Mouse (Mus musculus) heart, embryonic 13.5 days (tissue): ENCODE measurements around the gene Dnah11. TPM values are rescaled to one million over a fixed set of nuclear protein-coding genes. Genes with fewer than 3 reads are reported as not detected.
A peak's percentile ranks its signal among the peaks of the same experiment; 100 is the strongest.

Experiments used
- ATAC-seq: fragments of 200-750 bp; cut with Nextera tagmentation; 2 replicates; pipeline ENCODE4 v1.8.0; 2017; ENCODE audit warnings: moderate TSS enrichment; ENCODE audit not compliant: insufficient number of reproducible peaks, low FRiP score, low TSS enrichment; ENCODE audit errors: extremely low read depth
- H3K27ac ChIP-seq: fragments of 300-500 bp; sonication (generic); replicated peaks from 2 replicates; pipeline ENCODE4 v1.5.1; 2015; ENCODE audit warnings: moderate library complexity, mild to moderate bottlenecking, inconsistent platforms
- H3K27me3 ChIP-seq: fragments of 300-500 bp; sonication (generic); replicated peaks from 2 replicates; pipeline ENCODE4 v1.6.1; 2015; ENCODE audit warnings: mild to moderate bottlenecking, inconsistent platforms
- H3K36me3 ChIP-seq: fragments of 300-500 bp; sonication (generic); 2 replicates; pipeline ENCODE4 v1.6.1; 2015; ENCODE audit warnings: mild to moderate bottlenecking, inconsistent platforms
- H3K4me1 ChIP-seq: fragments of 300-500 bp; sonication (generic); 2 replicates; pipeline ENCODE4 v1.6.1; 2015; ENCODE audit warnings: inconsistent platforms
- H3K4me2 ChIP-seq: fragments of 300-500 bp; sonication (generic); 2 replicates; pipeline ENCODE4 v1.6.1; 2015; ENCODE audit warnings: inconsistent platforms, mild to moderate bottlenecking, moderate library complexity
- H3K4me3 ChIP-seq: fragments of 300-500 bp; sonication (generic); 2 replicates; pipeline ENCODE4 v1.5.1; 2015; ENCODE audit warnings: moderate library complexity, mild to moderate bottlenecking, inconsistent platforms
- H3K9ac ChIP-seq: fragments of 300-500 bp; sonication (generic); 2 replicates; pipeline ENCODE4 v1.6.1; 2015; ENCODE audit warnings: inconsistent platforms, mild to moderate bottlenecking, moderate library complexity
- H3K9me3 ChIP-seq: fragments of 300-500 bp; sonication (generic); 2 replicates; pipeline ENCODE4 v1.6.1; 2016; ENCODE audit warnings: inconsistent platforms
- WGBS: fragments of 180-500 bp; shearing (Covaris S2); methylation state at CpG from one replicate; pipeline ENCODE4 v1.1.7; 2015; ENCODE audit warnings: mixed read lengths; 5-methylcytosine and 5-hydroxymethylcytosine counted together
- polyA plus RNA-seq: library from polyadenylated mRNA; unstranded; fragments of >200 nt; fragmentation: Nextera tagmentation; extraction: Ambion mirVana; gene quantifications from 2 replicates; pipeline ENCODE4 v1.2.1, GENCODE M21; 2015

Dnah11 gene
- polyA plus RNA-seq, 1 experiment from 2014 or later = not detected

GRCm38 (mm10) chr12:118085291-118085690 is 113.6 kb downstream of the Dnah11 start:
- H3K27me3 ChIP-seq = 0 out of 2 replicates have a peak, but pooled peaks cover 5% of the 10 kb centered on the region

GRCm38 (mm10) chr12:118084806-118085205 is 114.0 kb downstream of the Dnah11 start:
- ATAC-seq = no peak
- 70% methylated on average over 3 of the region's 3 CpGs for WGBS
- 0 out of 2 replicates have a peak, but pooled peaks cover 5% of the 10 kb centered on the region for H3K27me3 ChIP-seq

More at GRCm38 (mm10) chr12:118085291-118085690, 113.6 kb downstream of the Dnah11 start:
- H3K4me1 ChIP-seq = no peaks in the 10 kb centered on the region
- no peaks in the 10 kb centered on the region for H3K9me3 ChIP-seq
- WGBS = 63% methylated on average over 1 of the region's 1 CpGs
- H3K9ac ChIP-seq = no peak overlapping the region
- H3K4me3 ChIP-seq = no peak overlapping the region
- no peak overlapping the region for H3K27ac ChIP-seq
- H3K4me2 ChIP-seq = no peak overlapping the region
- ATAC-seq = no peak
- no peaks in the 10 kb centered on the region for H3K36me3 ChIP-seq

GRCm38 (mm10) chr12:118084134-118084533 is 114.7 kb downstream of the Dnah11 start:
- no peaks in the 10 kb centered on the region for H3K9me3 ChIP-seq
- H3K4me1 ChIP-seq = 0 out of 2 replicates have a peak, but pooled peaks cover 2% of the 10 kb centered on the region
- no peak overlapping the region for H3K4me2 ChIP-seq
- ATAC-seq = no peak
- 62% methylated on average over 5 of the region's 5 CpGs for WGBS
- H3K27me3 ChIP-seq = 0 out of 2 replicates have a peak, but pooled peaks cover 5% of the 10 kb centered on the region
- H3K4me3 ChIP-seq = no peak overlapping the region
- no peak overlapping the region for H3K9ac ChIP-seq
- no peaks in the 10 kb centered on the region for H3K36me3 ChIP-seq
- H3K27ac ChIP-seq = no peak overlapping the region

More at GRCm38 (mm10) chr12:118084806-118085205, 114.0 kb downstream of the Dnah11 start:
- Histone ChIP-seq H3K4me1 (no peaks in the 10 kb centered on the region), H3K9me3 (no peaks in the 10 kb centered on the region), H3K9ac (no peak overlapping the region), H3K4me2 (no peak overlapping the region), H3K4me3 (no peak overlapping the region), H3K27ac (no peak overlapping the region), H3K36me3 (no peaks in the 10 kb centered on the region)

GRCm38 (mm10) chr12:118080441-118080840 is 118.4 kb downstream of the Dnah11 start:
- 80% methylated on average over 6 of the region's 6 CpGs for WGBS
- no peak overlapping the region for H3K4me2 ChIP-seq
- H3K9ac ChIP-seq = no peak overlapping the region
- ATAC-seq = no peak
- H3K4me3 ChIP-seq = no peak overlapping the region
- H3K4me1 ChIP-seq = peaks cover 19% of the 10 kb centered on the region
- no peak overlapping the region for H3K27ac ChIP-seq
- H3K36me3 ChIP-seq = no peaks in the 10 kb centered on the region
- no peaks in the 10 kb centered on the region for H3K9me3 ChIP-seq
- H3K27me3 ChIP-seq = 0 out of 2 replicates have a peak, but pooled peaks cover 5% of the 10 kb centered on the region

- Histone ChIP-seq H3K27me3 (0 out of 2 replicates have a peak, but pooled peaks cover 5% of the 10 kb centered on the region), H3K9me3 (no peaks in the 10 kb centered on the region), H3K4me1 (peaks cover 19% of the 10 kb centered on the region), H3K36me3 (no peaks in the 10 kb centered on the region), H3K9ac (no peak overlapping the region), H3K27ac (0 out of 2 replicates have a peak overlapping the region, but pooled peaks have one; percentile 25), H3K4me3 (no peak overlapping the region; the same call in 1 of the 2 replicates), H3K4me2 (peak overlapping the region; percentile 44)
- ATAC-seq = peak; percentile 61; the same call in 1 of the 2 replicates
- WGBS = 29% methylated on average over 9 of the region's 9 CpGs
Measured at GRCm38 (mm10) chr12:118078434-118078989, 120.3 kb downstream of the Dnah11 start.

GRCm38 (mm10) chr12:118076802-118077201 is 122.0 kb downstream of the Dnah11 start:
- H3K27me3 ChIP-seq = no peaks in the 10 kb centered on the region
- H3K9ac ChIP-seq = no peak overlapping the region
- no peak for ATAC-seq
- no peaks in the 10 kb centered on the region for H3K9me3 ChIP-seq
- peaks cover 19% of the 10 kb centered on the region for H3K4me1 ChIP-seq
- H3K27ac ChIP-seq = no peak overlapping the region
- WGBS = 82% methylated on average over 3 of the region's 3 CpGs
- no peak overlapping the region for H3K4me3 ChIP-seq
- no peak overlapping the region for H3K4me2 ChIP-seq
- no peaks in the 10 kb centered on the region for H3K36me3 ChIP-seq

- Histone ChIP-seq H3K9me3 (no peaks in the 10 kb centered on the region), H3K4me1 (no peaks in the 10 kb centered on the region), H3K27me3 (no peaks in the 10 kb centered on the region), H3K27ac (no peak overlapping the region), H3K4me2 (no peak overlapping the region), H3K9ac (no peak overlapping the region), H3K36me3 (no peaks in the 10 kb centered on the region), H3K4me3 (no peak overlapping the region)
- 70% methylated on average over 3 of the region's 3 CpGs for WGBS
- no peak for ATAC-seq
Measured at GRCm38 (mm10) chr12:118072181-118072872, 126.5 kb downstream of the Dnah11 start.

- H3K4me2 ChIP-seq = no peak overlapping the region
- no peaks in the 10 kb centered on the region for H3K4me1 ChIP-seq
- no peak overlapping the region for H3K4me3 ChIP-seq
- 91% methylated on average over 1 of the region's 1 CpGs for WGBS
- H3K36me3 ChIP-seq = no peaks in the 10 kb centered on the region
- no peaks in the 10 kb centered on the region for H3K9me3 ChIP-seq
- no peak for ATAC-seq
- no peaks in the 10 kb centered on the region for H3K27me3 ChIP-seq
- H3K27ac ChIP-seq = no peak overlapping the region
- H3K9ac ChIP-seq = no peak overlapping the region
Measured at GRCm38 (mm10) chr12:118071667-118072066, 127.2 kb downstream of the Dnah11 start.

- Histone ChIP-seq H3K27ac (no peak overlapping the region), H3K9me3 (no peaks in the 10 kb centered on the region), H3K4me1 (no peaks in the 10 kb centered on the region), H3K9ac (no peak overlapping the region), H3K27me3 (no peaks in the 10 kb centered on the region), H3K36me3 (no peaks in the 10 kb centered on the region), H3K4me3 (no peak overlapping the region), H3K4me2 (no peak overlapping the region)
- ATAC-seq = no peak
- WGBS = 69% methylated on average over 4 of the region's 4 CpGs
Measured at GRCm38 (mm10) chr12:118068785-118069184, 130.1 kb downstream of the Dnah11 start.

GRCm38 (mm10) chr12:118062343-118062742 is 136.5 kb downstream of the Dnah11 start:
- ATAC-seq = no peak
- Histone ChIP-seq H3K4me1 (no peaks in the 10 kb centered on the region), H3K4me3 (no peak overlapping the region), H3K27ac (no peak overlapping the region), H3K9ac (no peak overlapping the region), H3K9me3 (no peaks in the 10 kb centered on the region), H3K27me3 (no peaks in the 10 kb centered on the region), H3K4me2 (no peak overlapping the region), H3K36me3 (no peaks in the 10 kb centered on the region)
- 86% methylated on average over 6 of the region's 6 CpGs for WGBS

- Histone ChIP-seq H3K27me3 (no peaks in the 10 kb centered on the region), H3K36me3 (no peaks in the 10 kb centered on the region), H3K4me3 (no peak overlapping the region), H3K4me2 (no peak overlapping the region), H3K9me3 (no peaks in the 10 kb centered on the region), H3K9ac (no peak overlapping the region), H3K4me1 (no peaks in the 10 kb centered on the region), H3K27ac (no peak overlapping the region)
- WGBS = 79% methylated on average over 10 of the region's 10 CpGs
- no peak for ATAC-seq
Measured at GRCm38 (mm10) chr12:118056876-118057275, 142.0 kb downstream of the Dnah11 start.
